Mouse (Mus musculus): ENCODE results near the gene Cited4.

DNA sequence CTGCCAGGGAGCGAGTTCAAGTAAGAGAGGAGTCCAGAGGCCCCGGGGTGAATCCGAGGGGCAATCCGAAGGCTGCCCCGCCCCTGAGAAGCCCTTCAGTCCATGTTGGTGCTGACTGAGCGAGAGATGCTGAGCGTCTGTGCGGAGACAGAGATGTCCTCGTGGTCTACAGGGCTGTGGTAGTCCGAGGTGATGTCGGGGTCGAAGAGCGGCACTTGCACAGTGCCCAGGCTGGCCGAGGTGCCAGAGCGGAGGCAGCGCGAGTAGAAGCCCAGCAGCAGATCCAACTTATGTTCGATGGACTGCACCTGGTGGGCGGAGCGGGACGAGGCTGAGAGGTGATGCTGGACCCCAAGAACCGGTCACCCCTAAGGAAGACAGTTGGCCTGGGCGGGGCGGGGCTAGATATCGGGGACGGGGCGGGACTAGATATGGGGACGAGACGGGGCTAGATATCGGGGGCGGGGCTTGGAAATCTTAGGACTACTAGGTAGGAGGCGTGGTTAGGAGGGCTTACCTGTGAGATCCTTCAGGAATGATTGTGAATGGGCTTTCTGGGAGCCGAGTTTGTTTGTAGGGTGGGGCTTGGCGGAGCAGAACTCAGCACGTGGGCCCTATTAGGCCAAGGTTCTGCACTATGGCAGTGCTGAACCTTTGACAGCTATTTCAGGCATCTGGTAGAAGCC is 31.6 kb downstream of the Cited4 start:
- TF ChIP-seq GATA1 (IDR thresholded peaks at IDR 0.05; ENCODE audit: borderline replicate concordance, low read length), result no peak
- TF ChIP-seq FLI1 (IDR thresholded peaks at IDR 0.05; ENCODE audit: low read length), result no peak

Data from megakaryocyte, embryonic 14.5 days (primary cell).